ENCODE assay signal across 9 mouse cellular contexts in genomic region chrX:103482097-103482451, GRCm38 (mm10).
A peak's percentile ranks its signal among the peaks of the same experiment; 100 is the strongest.
DNase-seq lines count a peak whose midpoint lies in the region; ATAC-seq lines count a peak whose summit lies in the region.
"Had no signal": no experiment of that assay in that cellular context is flagged by ENCODE, and none has a peak within 500 bp of the region (broad histone marks: within the 10 kb centered on the region; RNA-seq: fewer than 3 reads in every experiment).

No protein-coding gene starts in this region.

- 64% methylated on average over 24 of the region's 24 CpGs for WGBS in heart, embryonic 15.5 days
- 74% methylated on average over 24 of the region's 24 CpGs for WGBS in embryonic facial prominence, embryonic 15.5 days
- 60% methylated on average over 24 of the region's 24 CpGs for WGBS in intestine, embryonic 15.5 days
- 67% methylated on average over 24 of the region's 24 CpGs for WGBS in midbrain, embryonic 14.5 days

- peak overlapping the region; percentile 50 for H3K9ac ChIP-seq in heart, embryonic 15.5 days
- 0 out of 2 replicates have a peak overlapping the region, but pooled peaks have one; percentile 21 for H3K9ac ChIP-seq in embryonic facial prominence, embryonic 15.5 days
- H3K9ac ChIP-seq in intestine, embryonic 15.5 days: peak overlapping the region; percentile 45
- H3K9ac ChIP-seq in midbrain, embryonic 14.5 days (replicated peaks; ENCODE audit: low read length): peak overlapping the region; percentile 48; the same call in 1 of the 2 replicates

- H3K4me3 ChIP-seq in heart, embryonic 15.5 days: peak overlapping the region; percentile 49
- peak overlapping the region; percentile 46 for H3K4me3 ChIP-seq in embryonic facial prominence, embryonic 15.5 days (replicated peaks)
- peak overlapping the region; percentile 41 for H3K4me3 ChIP-seq in intestine, embryonic 15.5 days (replicated peaks)
- peak overlapping the region; percentile 39 for H3K4me3 ChIP-seq in midbrain, embryonic 14.5 days (replicated peaks; ENCODE audit: low read depth, low read length)

- H3K4me1 ChIP-seq in heart, embryonic 15.5 days (replicated peaks): no peaks in the 10 kb centered on the region
- H3K4me1 ChIP-seq in embryonic facial prominence, embryonic 15.5 days: no peaks in the 10 kb centered on the region
- H3K4me1 ChIP-seq in intestine, embryonic 15.5 days (replicated peaks): no peaks in the 10 kb centered on the region
- H3K4me1 ChIP-seq in midbrain, embryonic 14.5 days (ENCODE audit: control insufficient read depth, insufficient read depth, low read length): no peaks in the 10 kb centered on the region

- DNase-seq in heart, postnatal 36 days: no peak
- no peak for DNase-seq in midbrain, embryonic 14.5 days
- DNase-seq in adrenal gland, postnatal 10 days: no peak
- no peak for DNase-seq in cerebellum, postnatal 10 days
- DNase-seq: thymus, adult 2 months had no signal

- intact Hi-C loops in heart, postnatal 36 days (cut with DNase I): loop anchor here (5.0 kb wide), 2 partner anchors 455 to 510 kb away; no protein-coding TSS in a partner anchor

- H3K27me3 ChIP-seq in heart, embryonic 15.5 days: no peaks in the 10 kb centered on the region
- H3K27me3 ChIP-seq in embryonic facial prominence, embryonic 15.5 days: no peaks in the 10 kb centered on the region
- no peaks in the 10 kb centered on the region for H3K27me3 ChIP-seq in intestine, embryonic 15.5 days (replicated peaks)
- no peaks in the 10 kb centered on the region for H3K27me3 ChIP-seq in midbrain, embryonic 14.5 days (ENCODE audit: control insufficient read depth, insufficient read depth, low read length)

- peak overlapping the region; percentile 83 for H3K27ac ChIP-seq in heart, embryonic 15.5 days
- H3K27ac ChIP-seq in embryonic facial prominence, embryonic 15.5 days (replicated peaks): peak overlapping the region; percentile 86
- H3K27ac ChIP-seq in intestine, embryonic 15.5 days: peak overlapping the region; percentile 79
- peak overlapping the region; percentile 78 for H3K27ac ChIP-seq in midbrain, embryonic 14.5 days (replicated peaks; ENCODE audit: low read depth, low read length)

- ATAC-seq in heart, embryonic 15.5 days (replicated peaks; ENCODE audit: insufficient number of reproducible peaks, insufficient read depth, low FRiP score, low read depth): no peak
- ATAC-seq in embryonic facial prominence, embryonic 15.5 days (ENCODE audit: insufficient number of reproducible peaks, low FRiP score, low TSS enrichment, low read depth): no peak
- no peak for ATAC-seq in intestine, embryonic 15.5 days
- ATAC-seq in midbrain, embryonic 14.5 days (ENCODE audit: low FRiP score, low TSS enrichment): no peak
- no peak for ATAC-seq in megakaryocyte-erythroid progenitor cell, adult 5-6 weeks (replicated peaks; ENCODE audit: low FRiP score, low TSS enrichment, poor library complexity, severe bottlenecking)

- no peaks in the 10 kb centered on the region for H3K36me3 ChIP-seq in heart, embryonic 15.5 days
- H3K36me3 ChIP-seq in embryonic facial prominence, embryonic 15.5 days: no peaks in the 10 kb centered on the region
- no peaks in the 10 kb centered on the region for H3K36me3 ChIP-seq in intestine, embryonic 15.5 days
- no peaks in the 10 kb centered on the region for H3K36me3 ChIP-seq in midbrain, embryonic 14.5 days (ENCODE audit: control insufficient read depth, insufficient read depth, low read length)

- H3K4me2 ChIP-seq in heart, embryonic 15.5 days: peak overlapping the region; percentile 51
- H3K4me2 ChIP-seq in embryonic facial prominence, embryonic 15.5 days (replicated peaks): no peak overlapping the region
- no peak overlapping the region for H3K4me2 ChIP-seq in intestine, embryonic 15.5 days (replicated peaks)
- peak overlapping the region; percentile 41 for H3K4me2 ChIP-seq in midbrain, embryonic 14.5 days (ENCODE audit: low read length)

- H3K9me3 ChIP-seq in heart, embryonic 15.5 days (replicated peaks): no peaks in the 10 kb centered on the region
- no peaks in the 10 kb centered on the region for H3K9me3 ChIP-seq in embryonic facial prominence, embryonic 15.5 days (replicated peaks)
- no peaks in the 10 kb centered on the region for H3K9me3 ChIP-seq in intestine, embryonic 15.5 days
- H3K9me3 ChIP-seq in midbrain, embryonic 14.5 days (ENCODE audit: control insufficient read depth, low read length): no peaks in the 10 kb centered on the region

Comparison
In these comparisons a context has a peak if more than half of its experiments do, and no peak if none do; other contexts are left out.
1. H3K4me2 ChIP-seq: peak in heart, embryonic 15.5 days (single experiment) and midbrain, embryonic 14.5 days (single experiment); none in embryonic facial prominence, embryonic 15.5 days (single experiment) and intestine, embryonic 15.5 days (single experiment).
2. Peak in every context shown above with its lines, with median percentiles within 50 percentile points of each other: H3K27ac ChIP-seq, H3K4me3 ChIP-seq and H3K9ac ChIP-seq.